Comparison of ENCODE assay signal across 8 mouse cellular contexts in genomic region chr4:55240450-55240849, GRCm38 (mm10).
A peak's percentile ranks its signal among the peaks of the same experiment; 100 is the strongest.
DNase-seq lines count a peak whose midpoint lies in the region; ATAC-seq and TF ChIP-seq lines count a peak whose summit lies in the region.

No protein-coding gene starts in this region.

- TF ChIP-seq POLR2A in liver, adult 2 months (IDR thresholded peaks at IDR 0.05; ENCODE audit: extremely low read depth, insufficient read depth, low read length): no peak

- no peaks in the 10 kb centered on the region for H3K79me2 ChIP-seq in liver, adult 2 months (ENCODE audit: control insufficient read depth, insufficient read depth, low read length)

- no peaks in the 10 kb centered on the region for H3K4me1 ChIP-seq in kidney, embryonic 14.5 days (ENCODE audit: control insufficient read depth, insufficient read depth, low read length)
- H3K4me1 ChIP-seq in kidney, embryonic 15.5 days: no peaks in the 10 kb centered on the region
- H3K4me1 ChIP-seq in liver, adult 2 months (ENCODE audit: control insufficient read depth, insufficient read depth, low read length): peaks cover 10% of the 10 kb centered on the region
- H3K4me1 ChIP-seq in neural tube, embryonic 13.5 days (replicated peaks): peaks cover 16% of the 10 kb centered on the region

- no peak overlapping the region for H3K27ac ChIP-seq in kidney, embryonic 14.5 days (ENCODE audit: low read depth, low read length)
- H3K27ac ChIP-seq in kidney, embryonic 15.5 days: no peak overlapping the region
- no peak overlapping the region for H3K27ac ChIP-seq in liver, adult 2 months (replicated peaks; ENCODE audit: insufficient read depth, low read depth, low read length)
- H3K27ac ChIP-seq in neural tube, embryonic 13.5 days (replicated peaks): no peak overlapping the region

- peak; percentile 96 for TF ChIP-seq CTCF in liver, adult 2 months (IDR thresholded peaks at IDR 0.05; ENCODE audit: low read depth, low read length)

- no peak overlapping the region for H3K9ac ChIP-seq in kidney, embryonic 14.5 days (ENCODE audit: low read depth, low read length)
- H3K9ac ChIP-seq in kidney, embryonic 15.5 days: no peak overlapping the region
- no peak overlapping the region for H3K9ac ChIP-seq in liver, adult 2 months (ENCODE audit: low read depth, low read length)
- H3K9ac ChIP-seq in neural tube, embryonic 13.5 days: no peak overlapping the region

- H3K27me3 ChIP-seq in kidney, embryonic 14.5 days (ENCODE audit: control insufficient read depth, insufficient read depth, low read length): no peaks in the 10 kb centered on the region
- no peaks in the 10 kb centered on the region for H3K27me3 ChIP-seq in kidney, embryonic 15.5 days
- no peaks in the 10 kb centered on the region for H3K27me3 ChIP-seq in liver, adult 2 months (ENCODE audit: control insufficient read depth, insufficient read depth, low read length)
- H3K27me3 ChIP-seq in neural tube, embryonic 13.5 days: peaks cover 3% of the 10 kb centered on the region; the same call in 1 of the 2 replicates

- no peak overlapping the region for H3K4me3 ChIP-seq in kidney, embryonic 14.5 days (ENCODE audit: low read length)
- no peak overlapping the region for H3K4me3 ChIP-seq in kidney, embryonic 15.5 days (replicated peaks)
- H3K4me3 ChIP-seq in liver, adult 2 months (ENCODE audit: insufficient read depth, low read depth, low read length): no peak overlapping the region
- no peak overlapping the region for H3K4me3 ChIP-seq in neural tube, embryonic 13.5 days

- no peak for ATAC-seq in kidney, embryonic 14.5 days (ENCODE audit: low FRiP score, low TSS enrichment)
- ATAC-seq in granulocyte monocyte progenitor cell, adult 5-6 weeks (replicated peaks; ENCODE audit: poor library complexity, severe bottlenecking): peak; percentile 80
- peak; percentile 58; the same call in 1 of the 2 replicates for ATAC-seq in kidney, embryonic 15.5 days (replicated peaks; ENCODE audit: low FRiP score)
- peak; percentile 73 for ATAC-seq in neural tube, embryonic 13.5 days (ENCODE audit: low read depth)

- no peaks in the 10 kb centered on the region for H3K9me3 ChIP-seq in kidney, embryonic 14.5 days (ENCODE audit: control insufficient read depth, low read length)
- H3K9me3 ChIP-seq in kidney, embryonic 15.5 days (replicated peaks): no peaks in the 10 kb centered on the region
- no peaks in the 10 kb centered on the region for H3K9me3 ChIP-seq in neural tube, embryonic 13.5 days

- H3K36me3 ChIP-seq in kidney, embryonic 14.5 days (ENCODE audit: control insufficient read depth, insufficient read depth, low read length): no peaks in the 10 kb centered on the region
- H3K36me3 ChIP-seq in kidney, embryonic 15.5 days: no peaks in the 10 kb centered on the region
- H3K36me3 ChIP-seq in liver, adult 2 months (ENCODE audit: control insufficient read depth, insufficient read depth, low read length): no peaks in the 10 kb centered on the region
- H3K36me3 ChIP-seq in neural tube, embryonic 13.5 days: no peaks in the 10 kb centered on the region

- 8% methylated on average over 7 of the region's 7 CpGs for WGBS in kidney, embryonic 14.5 days
- 3% methylated on average over 7 of the region's 7 CpGs for WGBS in kidney, embryonic 15.5 days
- WGBS in liver, adult 2 months: 4% methylated on average over 7 of the region's 7 CpGs
- 4% methylated on average over 7 of the region's 7 CpGs for WGBS in neural tube, embryonic 13.5 days

- H3K4me2 ChIP-seq in kidney, embryonic 14.5 days (replicated peaks; ENCODE audit: low read depth, low read length): no peak overlapping the region
- no peak overlapping the region for H3K4me2 ChIP-seq in kidney, embryonic 15.5 days
- no peak overlapping the region for H3K4me2 ChIP-seq in neural tube, embryonic 13.5 days

- DNase-seq in kidney, adult 11 months: peak; percentile 23
- DNase-seq in embryo, embryonic 10.5 days (ENCODE audit: low spot score): peak; percentile 91
- DNase-seq in liver, adult 2 months (ENCODE audit: extremely low read depth, low read depth, low spot score): peak; percentile 51
- DNase-seq in testis, postnatal 10 days (ENCODE audit: low spot score): peak; percentile 86

Comparison
In these comparisons a context has a peak if more than half of its experiments do, and no peak if none do; other contexts are left out.
1. DNase-seq: peak in every context shown above with its lines; median percentile 91 in embryo, embryonic 10.5 days; 86 in testis, postnatal 10 days; 51 in liver, adult 2 months; 23 in kidney, adult 11 months.